Mouse (Mus musculus) lung, adult 2 months (tissue): Measurements from ENCODE around the gene Arhgef7.
"Not testable (repeated sequence)": the region's sequence is repeated elsewhere in the genome, so short reads cannot be mapped to it uniquely, and the experiment has no call there.

Source experiments
- CTCF ChIP-seq: fragments of 200-500 bp; IDR thresholded peaks from 2 replicates; pipeline ENCODE4 v1.5.1; 2011; ENCODE audit warnings: mild to moderate bottlenecking, low read length, control low read depth; ENCODE audit not compliant: insufficient read depth
- POLR2A ChIP-seq: fragments of 200-500 bp; IDR thresholded peaks from 2 replicates; pipeline ENCODE4 v1.6.1; 2011; ENCODE audit warnings: low read depth, mild to moderate bottlenecking, control low read depth, low read length, borderline replicate concordance; ENCODE audit errors: extremely low read depth

DNA sequence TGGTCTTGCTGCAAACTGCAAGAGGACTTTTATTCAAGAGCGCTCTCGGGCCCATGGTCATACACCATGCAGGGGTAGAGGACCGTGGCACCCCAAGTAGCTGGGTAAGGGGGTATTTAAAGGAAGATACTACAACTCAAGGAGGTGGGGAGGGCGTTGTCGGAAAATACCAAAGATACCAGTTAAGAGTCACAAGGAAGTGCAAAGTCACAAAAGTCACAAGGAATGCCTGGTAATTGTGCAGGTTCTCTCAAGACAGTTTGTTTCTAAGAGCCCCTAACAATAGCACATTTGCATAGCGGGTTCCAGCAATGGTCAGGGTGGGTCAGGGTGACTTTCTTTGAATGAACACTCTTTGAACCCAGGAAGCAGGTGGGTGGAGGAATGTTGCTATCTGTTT lies 146.7 kb downstream of the Arhgef7 start:
- TF ChIP-seq POLR2A, CTCF: not testable (repeated sequence)
